Mouse (Mus musculus) liver, embryonic 14 days (tissue): ENCODE results near the gene Slc25a4. TPM values are rescaled to one million over a fixed set of nuclear protein-coding genes. Genes with fewer than 3 reads are reported as not detected.

ENCODE experiments used
- polyA plus RNA-seq: library from polyadenylated mRNA; depleted of rRNA; stranded (reverse); fragments of >200 nt; gene quantifications from 2 replicates; pipeline ENCODE4 v1.2.3, GENCODE M21; 2012; rRNA removed

Slc25a4 gene
- 53.0 and 56.8 TPM in 2 replicates for polyA plus RNA-seq

DNA sequence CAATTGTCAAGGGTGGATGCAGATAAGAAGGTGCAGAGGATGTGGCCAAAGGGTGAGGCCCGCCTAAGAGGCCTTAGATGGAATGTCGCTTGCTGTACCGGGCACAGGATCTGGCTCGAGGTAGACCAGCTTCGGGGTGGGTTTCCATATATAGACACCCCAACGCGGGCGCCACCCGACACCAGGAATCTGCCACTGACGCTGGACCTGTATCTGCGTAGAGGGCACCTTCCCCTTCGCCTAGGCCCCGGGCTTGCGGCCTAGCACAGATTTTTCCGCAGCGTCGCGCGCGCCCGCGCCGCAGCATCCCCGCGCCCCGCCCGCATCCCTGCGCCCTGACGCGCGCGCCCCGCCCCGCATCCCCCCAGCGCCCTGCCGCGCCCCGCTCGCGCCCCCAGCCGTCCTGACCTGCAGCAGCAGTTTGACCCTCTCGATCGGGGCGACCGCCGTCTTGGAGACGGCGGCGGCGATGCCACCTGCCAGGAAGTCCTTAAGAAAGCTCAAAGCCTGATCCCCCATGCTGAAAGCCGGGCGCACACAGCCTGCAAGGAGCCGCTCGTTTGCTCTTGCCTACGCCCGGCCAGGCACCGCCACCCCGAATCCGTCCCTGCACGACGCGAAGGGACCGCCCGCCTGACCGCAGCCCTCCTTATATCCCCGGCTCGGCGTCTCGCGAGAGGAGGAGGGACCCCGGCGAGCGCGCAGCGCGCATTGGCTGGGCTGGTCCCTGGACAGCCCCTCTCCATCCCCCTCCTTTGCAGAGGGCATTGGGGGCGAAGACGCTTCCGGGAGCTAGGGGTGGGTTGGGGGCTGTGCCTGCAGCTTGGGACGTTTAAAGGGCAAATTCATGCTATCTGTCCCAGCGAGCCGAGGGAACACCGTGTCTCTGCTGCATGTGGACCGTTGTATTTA lies at the start of gene Slc25a4:
Gene Slc25a4, minus strand, starts transcription at position 881 of the 912 bp plus-strand sequence.

Other genes with a start within 250 kb of the Slc25a4 start
- 0.66 and 0.81 TPM in 2 replicates for gene 1700029J07Rik, start 236.0 kb downstream of the Slc25a4 start, polyA plus RNA-seq
- gene Ufsp2, start 235.8 kb downstream of the Slc25a4 start, polyA plus RNA-seq: 21.8 and 23.0 TPM in 2 replicates
- gene Lrp2bp, start 212.0 kb downstream of the Slc25a4 start, polyA plus RNA-seq: 0.03 and 0.08 TPM in 2 replicates
- gene Ankrd37, start 205.6 kb downstream of the Slc25a4 start, polyA plus RNA-seq: 2.3 and 2.8 TPM in 2 replicates
- gene Cfap97, start 59.5 kb downstream of the Slc25a4 start, polyA plus RNA-seq: 4.4 and 4.6 TPM in 2 replicates
- 4.6 and 4.8 TPM in 2 replicates for gene Snx25, start 59.1 kb downstream of the Slc25a4 start, polyA plus RNA-seq
- not detected in 2 replicates for gene Helt, start 83.4 kb upstream of the Slc25a4 start, polyA plus RNA-seq